Mouse (Mus musculus): ENCODE measurements around the gene Uchl1. TPM values are rescaled to one million over a fixed set of nuclear protein-coding genes. Genes with fewer than 3 reads are reported as not detected.

Uchl1 gene
- total RNA-seq, 4 experiments from 2014 or later: 868 to 902 (median 877) TPM

GRCm38 (mm10) chr5:66707859-66708258 is 32.0 kb downstream of the Uchl1 start:
- DNase-seq (ENCODE audit: low spot score in 2 of 2): no peak

- DNase-seq (ENCODE audit: low spot score in 2 of 2): no peak
Measured at GRCm38 (mm10) chr5:66710445-66711019, 34.6 kb downstream of the Uchl1 start.

- DNase-seq (ENCODE audit: low spot score in 2 of 2): no peak
Measured at GRCm38 (mm10) chr5:66712801-66713200, 36.9 kb downstream of the Uchl1 start.

GRCm38 (mm10) chr5:66715498-66715931 is 39.6 kb downstream of the Uchl1 start:
- DNase-seq (ENCODE audit: low spot score in 2 of 2): no peak

- DNase-seq (ENCODE audit: low spot score in 2 of 2): no peak
Measured at GRCm38 (mm10) chr5:66717931-66718330, 42.0 kb downstream of the Uchl1 start.

GRCm38 (mm10) chr5:66718413-66718812 is 42.5 kb downstream of the Uchl1 start:
- no peak for DNase-seq (ENCODE audit: low spot score in 2 of 2)

- DNase-seq (ENCODE audit: low spot score in 2 of 2): no peak
Measured at GRCm38 (mm10) chr5:66718880-66719279, 43.0 kb downstream of the Uchl1 start.

- no peak for DNase-seq (ENCODE audit: low spot score in 2 of 2)
Measured at GRCm38 (mm10) chr5:66720921-66721320, 45.0 kb downstream of the Uchl1 start.

GRCm38 (mm10) chr5:66722586-66722985 is 46.7 kb downstream of the Uchl1 start:
- no peak for DNase-seq (ENCODE audit: low spot score in 2 of 2)

- DNase-seq (ENCODE audit: low spot score in 2 of 2): no peak
Measured at GRCm38 (mm10) chr5:66723037-66723436, 47.1 kb downstream of the Uchl1 start.

- DNase-seq (ENCODE audit: low spot score in 2 of 2): no peak
Measured at GRCm38 (mm10) chr5:66723626-66724025, 47.7 kb downstream of the Uchl1 start.

- DNase-seq (ENCODE audit: low spot score in 2 of 2): no peak
Measured at GRCm38 (mm10) chr5:66729306-66729705, 53.4 kb downstream of the Uchl1 start.

- DNase-seq (ENCODE audit: low spot score in 2 of 2): peak in 1 of 2 experiments; percentile 67
Measured at GRCm38 (mm10) chr5:66730621-66731301, 54.9 kb downstream of the Uchl1 start.

GRCm38 (mm10) chr5:66731302-66731697 is 55.4 kb downstream of the Uchl1 start:
- DNase-seq (ENCODE audit: low spot score in 2 of 2): no peak

GRCm38 (mm10) chr5:66733556-66733955 is 57.7 kb downstream of the Uchl1 start:
- no peak for DNase-seq (ENCODE audit: low spot score in 2 of 2)

Other genes with a start within 250 kb of the Uchl1 start
- 10 to 100 TPM; 59.4 to 65.7 (median 61.0) TPM for gene Apbb2, start 57.3 kb upstream of the Uchl1 start, total RNA-seq (2022)
- 100 to 1,000 TPM; 110 to 123 (median 118) TPM for gene Limch1, start 69.7 kb downstream of the Uchl1 start, total RNA-seq (2022)

All from left cerebral cortex, adult 8-10 months (tissue).